Mouse (Mus musculus) inflammation-experienced regulatory T-cells, adult 16 weeks (primary cell): ENCODE data around the gene Olfr1030. TPM values are rescaled to one million over a fixed set of nuclear protein-coding genes. Genes with fewer than 3 reads are reported as not detected.

Experiments
- polyA plus RNA-seq: library from polyadenylated mRNA; unstranded; fragments of 100-300 nt; shearing (Covaris generic); gene quantifications from one replicate; pipeline ENCODE4 v1.2.1, GENCODE M21; 2017

The Olfr1030 gene
- polyA plus RNA-seq = not detected

GRCm38 (mm10) chr2:85978976-85979375 is at the start of gene Olfr1030:
TSS of gene Olfr1030 (plus strand) at chr2:85979276.

GRCm38 (mm10) chr2:85950137-85950536 is 28.9 kb upstream of the Olfr1030 start, which contains the start of gene Olfr1028:
TSS of gene Olfr1028 (plus strand) at chr2:85950437.

GRCm38 (mm10) chr2:85973595-85973994 is 5.5 kb upstream of the Olfr1030 start, which contains the start of gene Olfr1029:
TSS of gene Olfr1029 (plus strand) at chr2:85973895.

GRCm38 (mm10) chr2:85990004-85990403 is 10.9 kb downstream of the Olfr1030 start, which contains the start of gene Olfr1031:
TSS of gene Olfr1031 (plus strand) at chr2:85990304.

GRCm38 (mm10) chr2:86005240-86005639 is 26.2 kb downstream of the Olfr1030 start, which contains the start of gene Olfr1032:
TSS of gene Olfr1032 (plus strand) at chr2:86005540.

GRCm38 (mm10) chr2:86020406-86020805 is 41.3 kb downstream of the Olfr1030 start, which contains the start of gene Olfr1033:
TSS of gene Olfr1033 (plus strand) at chr2:86020633.

Other genes starting within 250 kb of the Olfr1030 start
- gene Olfr1012, start 216.5 kb upstream of the Olfr1030 start, polyA plus RNA-seq = not detected
- not detected for gene Olfr1013, start 212.2 kb upstream of the Olfr1030 start, polyA plus RNA-seq
- gene Olfr1014, start 206.6 kb upstream of the Olfr1030 start, polyA plus RNA-seq = not detected
- not detected for gene Olfr1015, start 197.3 kb upstream of the Olfr1030 start, polyA plus RNA-seq
- not detected for gene Olfr1016, start 176.7 kb upstream of the Olfr1030 start, polyA plus RNA-seq
- not detected for gene Olfr1018, start 160.8 kb upstream of the Olfr1030 start, polyA plus RNA-seq
- gene Olfr1019, start 133.8 kb upstream of the Olfr1030 start, polyA plus RNA-seq = not detected
- not detected for gene Olfr1020, start 132.2 kb upstream of the Olfr1030 start, polyA plus RNA-seq
- gene Olfr1022, start 110.7 kb upstream of the Olfr1030 start, polyA plus RNA-seq = not detected
- not detected for gene Olfr1023, start 93.6 kb upstream of the Olfr1030 start, polyA plus RNA-seq
- not detected for gene Olfr1024, start 74.2 kb upstream of the Olfr1030 start, polyA plus RNA-seq
- not detected for gene Olfr1025-ps1, start 64.1 kb upstream of the Olfr1030 start, polyA plus RNA-seq
- gene Olfr1026, start 57.7 kb upstream of the Olfr1030 start, polyA plus RNA-seq = not detected
- not detected for gene Olfr1028, start 28.8 kb upstream of the Olfr1030 start, polyA plus RNA-seq
- gene Olfr1029, start 5.4 kb upstream of the Olfr1030 start, polyA plus RNA-seq = not detected
- gene Olfr1031, start 11.0 kb downstream of the Olfr1030 start, polyA plus RNA-seq = not detected
- not detected for gene Olfr1032, start 26.3 kb downstream of the Olfr1030 start, polyA plus RNA-seq
- not detected for gene Olfr1033, start 41.4 kb downstream of the Olfr1030 start, polyA plus RNA-seq
- gene Olfr1034, start 66.6 kb downstream of the Olfr1030 start, polyA plus RNA-seq = not detected
- not detected for gene Olfr1036, start 94.7 kb downstream of the Olfr1030 start, polyA plus RNA-seq
- gene Olfr1037, start 108.1 kb downstream of the Olfr1030 start, polyA plus RNA-seq = not detected
- gene Olfr1039, start 156.7 kb downstream of the Olfr1030 start, polyA plus RNA-seq = not detected
- gene Olfr1040, start 167.5 kb downstream of the Olfr1030 start, polyA plus RNA-seq = not detected
- gene Olfr1042, start 182.6 kb downstream of the Olfr1030 start, polyA plus RNA-seq = not detected
- gene Olfr1043, start 188.2 kb downstream of the Olfr1030 start, polyA plus RNA-seq = not detected
- gene Olfr1044, start 198.5 kb downstream of the Olfr1030 start, polyA plus RNA-seq = not detected
- not detected for gene Olfr52, start 206.4 kb downstream of the Olfr1030 start, polyA plus RNA-seq
- gene Olfr1045, start 223.7 kb downstream of the Olfr1030 start, polyA plus RNA-seq = not detected
- not detected for gene Olfr1046, start 240.0 kb downstream of the Olfr1030 start, polyA plus RNA-seq